Mouse (Mus musculus) E14TG2a.4 (cell line): ENCODE results near the gene Setdb1.

Experiments used
- CTCF ChIP-seq: conservative IDR thresholded peaks from 2 replicates; pipeline ENCODE4 v1.5.1; 2014; ENCODE audit warnings: low read length
- NANOG ChIP-seq: IDR thresholded peaks from 2 replicates; pipeline ENCODE4 v1.6.1; 2014; ENCODE audit warnings: borderline replicate concordance, low read length, mixed read lengths
- POU5F1 ChIP-seq: IDR thresholded peaks from 2 replicates; pipeline ENCODE4 v1.6.1; 2014; ENCODE audit warnings: low read length, borderline replicate concordance

DNA sequence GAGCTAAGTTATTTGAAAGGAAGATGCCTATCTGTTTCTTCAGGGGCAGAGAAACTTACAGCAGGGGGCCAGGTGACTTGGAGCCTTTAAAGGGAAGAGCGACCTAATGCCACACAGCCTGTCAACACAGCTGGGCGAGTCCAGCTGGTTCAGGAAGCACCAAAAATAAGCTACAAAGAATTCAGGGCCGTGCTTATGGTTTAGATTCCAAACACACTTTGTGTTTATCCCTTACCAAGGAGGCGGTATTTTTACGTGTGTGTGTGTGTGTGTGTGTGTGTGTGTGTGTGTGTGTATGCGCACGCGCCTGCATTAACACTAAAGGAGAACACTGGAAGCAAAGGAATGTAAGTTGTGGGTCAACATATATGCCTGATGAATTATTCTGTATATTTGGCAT, 76.3 kb downstream of the Setdb1 start:
- no peak for TF ChIP-seq CTCF
- no peak for TF ChIP-seq POU5F1
- TF ChIP-seq NANOG = no peak
